Mouse (Mus musculus) kidney, adult 18-20 months (tissue): Measurements from ENCODE around the gene Gpr25.

Experiments used
- DNase-seq: peaks from one replicate; pipeline ENCODE4 v3.0.0; 2021

Gpr25 gene

DNA sequence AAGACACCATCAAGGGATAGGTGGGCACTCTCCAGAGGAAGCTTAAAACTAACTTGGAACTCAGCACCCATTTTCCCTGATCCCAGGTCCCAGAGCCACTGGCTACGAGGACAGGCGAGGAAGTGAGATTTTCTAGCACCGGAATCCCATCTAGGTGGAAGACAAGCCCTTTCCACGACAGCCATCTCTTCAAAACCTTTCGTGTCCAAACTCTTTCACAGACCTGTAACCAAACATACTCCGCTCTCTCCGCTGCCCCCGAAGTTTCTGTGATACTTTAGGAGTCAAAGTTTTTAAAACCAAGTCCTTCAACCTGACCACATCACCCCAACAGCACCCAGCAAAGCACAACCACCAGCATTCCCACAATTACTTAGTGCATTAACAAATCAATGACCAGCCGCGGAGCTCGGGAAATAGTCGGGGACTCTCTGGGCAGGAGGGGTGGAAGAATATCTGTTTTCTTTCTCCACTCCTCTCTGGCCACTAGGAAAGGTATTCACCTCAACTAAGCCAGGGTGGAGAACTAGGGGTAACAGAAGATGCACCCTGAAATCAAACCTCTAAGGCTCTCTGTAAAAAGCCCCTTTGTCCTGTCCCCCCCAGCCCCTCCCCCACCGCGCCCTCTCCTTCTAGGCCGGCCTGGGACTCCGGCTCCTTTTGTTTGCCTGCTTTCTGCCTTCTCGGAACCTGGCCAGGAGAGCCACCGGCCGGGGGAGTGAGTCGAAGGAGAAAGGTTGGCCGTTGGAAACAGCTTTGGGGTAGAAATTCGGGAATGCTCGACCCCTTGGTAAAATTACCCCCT, 27.5 kb downstream of the Gpr25 start:
- no peak for DNase-seq

DNA sequence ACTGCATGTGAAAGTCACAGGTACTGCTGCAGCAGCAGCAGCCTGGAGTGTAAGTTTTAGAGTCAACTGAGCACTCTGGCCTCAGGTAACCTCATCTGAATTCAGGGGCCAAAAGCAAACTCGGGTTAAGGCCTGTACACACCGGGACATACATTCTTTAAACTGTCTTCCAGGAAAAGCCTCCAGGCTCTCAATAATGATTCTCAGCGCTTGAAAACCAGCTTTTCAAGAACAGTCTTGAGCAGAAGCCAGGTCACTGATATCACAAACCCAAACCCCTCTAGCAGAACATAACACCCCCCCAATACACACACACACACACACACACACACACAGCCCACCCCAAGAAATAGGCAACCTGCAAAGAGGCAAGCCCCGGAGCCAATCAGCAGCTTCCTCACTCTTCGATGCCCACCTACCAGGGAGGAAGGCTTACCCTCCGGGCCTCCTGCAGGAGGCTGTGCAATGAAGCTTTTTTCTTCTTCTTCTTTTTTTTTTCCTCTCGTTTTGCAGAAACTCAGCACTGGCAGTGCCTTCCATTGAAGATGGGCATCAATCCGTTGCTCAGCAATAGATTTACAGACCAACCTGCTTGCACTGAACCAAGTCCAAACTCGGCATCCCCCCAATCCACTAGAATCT, 28.3 kb downstream of the Gpr25 start:
- DNase-seq: no peak

- DNase-seq: no peak
These were observed 29.1 kb downstream of the Gpr25 start for GRCm38 (mm10) chr1:136231596-136231995.

DNA sequence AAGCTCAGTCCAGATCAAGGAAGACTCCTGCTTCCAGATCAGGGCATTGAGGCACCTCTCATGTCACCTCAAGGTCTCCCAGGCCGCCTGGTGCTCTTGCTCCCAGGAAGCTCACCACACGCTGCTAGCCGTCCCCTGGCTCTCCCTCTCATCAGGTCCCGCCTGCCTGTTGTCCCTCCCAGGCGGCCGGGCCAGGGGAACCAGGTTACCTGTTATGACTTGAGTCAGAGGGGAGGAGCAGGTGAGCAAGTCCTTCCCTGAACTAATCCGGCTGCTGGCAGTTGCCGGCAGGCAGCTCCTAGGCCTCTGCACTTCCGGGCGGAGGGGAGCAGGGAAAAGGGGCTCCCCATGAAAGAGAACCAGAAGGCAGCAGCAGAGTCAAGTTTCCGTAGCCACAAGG, 30.5 kb downstream of the Gpr25 start:
- peak; percentile 75 for DNase-seq

DNA sequence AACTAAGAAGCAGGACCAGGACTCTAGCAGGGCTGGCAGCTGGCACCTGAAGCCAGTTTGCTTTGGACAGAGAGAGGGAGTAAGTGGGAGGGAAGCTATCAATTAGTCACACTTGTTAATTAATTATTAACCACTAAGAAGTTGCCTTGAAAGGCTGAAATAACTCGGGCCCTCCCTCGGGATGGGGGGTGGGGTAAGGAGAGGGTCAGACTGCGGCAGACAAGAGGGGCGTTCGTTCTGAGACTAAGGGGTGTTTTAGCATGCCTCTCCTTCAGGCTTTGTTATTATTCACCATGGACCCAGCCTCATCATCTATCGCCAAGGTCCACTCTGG, 31.7 kb downstream of the Gpr25 start:
- DNase-seq: peak; percentile 70

- peak; percentile 72 for DNase-seq
These were observed 32.2 kb downstream of the Gpr25 start for GRCm38 (mm10) chr1:136228328-136229039.

DNA sequence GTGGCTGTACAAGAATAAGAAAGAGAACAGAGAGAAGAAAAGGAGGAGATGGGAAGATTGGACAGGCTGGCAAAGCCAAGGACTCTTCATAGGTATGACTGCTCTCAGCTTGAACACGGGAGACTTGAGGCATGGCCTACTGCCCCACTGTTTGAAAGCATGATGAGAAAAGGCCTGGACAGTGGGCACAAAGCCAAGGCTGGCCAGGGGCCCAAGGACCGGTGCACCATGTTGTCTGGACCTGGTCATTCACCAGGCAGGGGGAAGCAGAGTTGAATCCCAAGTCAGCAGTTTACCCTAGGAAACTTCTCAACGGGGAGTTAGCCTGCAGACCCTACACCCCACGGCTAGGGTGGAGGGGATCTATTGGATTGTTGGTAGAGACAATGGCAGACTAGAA, 32.8 kb downstream of the Gpr25 start:
- peak; percentile 88 for DNase-seq

GRCm38 (mm10) chr1:136226626-136227025, 34.0 kb downstream of the Gpr25 start:
- DNase-seq: no peak

GRCm38 (mm10) chr1:136225846-136226245, 34.8 kb downstream of the Gpr25 start:
- DNase-seq: no peak

- DNase-seq: no peak
These were observed 36.8 kb downstream of the Gpr25 start for GRCm38 (mm10) chr1:136223758-136224342.

GRCm38 (mm10) chr1:136222386-136222785, 38.3 kb downstream of the Gpr25 start:
- DNase-seq: no peak

DNA sequence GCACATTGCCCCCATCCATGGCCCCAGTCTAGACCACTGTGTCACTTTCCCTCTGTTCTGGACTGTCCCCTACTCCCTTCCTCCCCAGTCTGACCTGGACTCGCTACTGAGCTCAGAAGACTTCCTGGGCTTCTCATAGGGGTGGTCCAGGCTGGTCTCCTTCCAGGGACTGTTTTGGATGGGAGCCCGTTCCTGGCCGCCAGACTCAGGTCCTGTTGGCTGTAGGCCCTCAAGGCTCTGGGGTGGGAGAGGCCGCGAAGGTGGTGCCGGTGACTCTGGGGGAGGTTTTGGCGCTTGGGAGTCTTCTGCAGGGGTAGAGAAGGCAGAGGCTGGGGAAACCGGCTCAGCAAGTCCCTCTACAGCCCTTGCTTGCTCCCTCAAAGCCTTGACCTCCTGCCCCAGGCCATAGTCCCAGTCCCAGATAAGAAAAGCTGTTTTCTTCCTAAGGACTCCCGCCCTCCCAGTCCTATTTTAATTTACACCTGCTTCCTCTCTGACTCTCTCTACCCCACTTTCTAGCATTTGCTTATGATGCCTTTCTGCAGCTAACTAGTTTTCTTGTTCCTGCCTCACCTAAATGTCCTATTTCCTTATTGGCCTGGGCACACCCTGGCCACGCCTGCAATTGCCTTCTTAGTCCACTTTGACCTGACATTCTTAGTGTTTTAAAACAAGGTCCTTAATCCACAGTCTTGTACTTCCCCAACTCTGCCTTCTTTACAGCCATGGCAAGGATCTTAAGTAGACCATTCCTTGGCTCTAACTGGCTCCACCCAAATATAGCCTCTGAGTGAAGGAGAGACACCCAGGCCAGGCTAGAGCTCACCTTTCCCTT, 40.4 kb downstream of the Gpr25 start:
- no peak for DNase-seq

DNA sequence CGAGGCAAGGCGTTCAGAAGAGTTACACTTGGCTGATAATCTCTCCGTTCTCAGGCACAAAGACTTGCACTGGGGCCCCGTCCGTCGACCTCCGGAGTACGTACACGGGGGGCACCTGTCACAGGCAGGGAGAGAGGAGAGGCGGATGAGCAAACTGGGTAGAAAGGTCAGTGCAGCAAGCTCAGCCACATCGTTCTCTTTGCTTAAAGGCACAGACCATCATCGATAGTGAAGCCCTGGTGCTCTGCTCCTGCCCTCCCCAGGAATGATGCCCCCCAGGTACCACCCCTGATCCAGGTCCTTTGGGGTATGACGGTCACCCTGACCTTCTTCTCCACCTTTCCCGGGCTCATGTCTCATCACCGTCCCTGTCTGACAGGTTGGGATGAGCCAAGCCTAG, 46.4 kb downstream of the Gpr25 start:
- no peak for DNase-seq

GRCm38 (mm10) chr1:136212803-136213202, 47.9 kb downstream of the Gpr25 start, which contains the start of gene Mroh3:
Gene Mroh3, minus strand, starts transcription at chr1:136212828.
- no peak for DNase-seq
